Mouse (Mus musculus): ENCODE data around the gene Frrs1l. TPM values are rescaled to one million over a fixed set of nuclear protein-coding genes. Genes with fewer than 3 reads are reported as not detected.
A peak's percentile ranks its signal among the peaks of the same experiment; 100 is the strongest.

Frrs1l gene
- polyA plus RNA-seq (2015; fragmentation: Nextera tagmentation; extraction: Ambion mirVana) = 23.2 and 23.8 TPM in 2 replicates

DNA sequence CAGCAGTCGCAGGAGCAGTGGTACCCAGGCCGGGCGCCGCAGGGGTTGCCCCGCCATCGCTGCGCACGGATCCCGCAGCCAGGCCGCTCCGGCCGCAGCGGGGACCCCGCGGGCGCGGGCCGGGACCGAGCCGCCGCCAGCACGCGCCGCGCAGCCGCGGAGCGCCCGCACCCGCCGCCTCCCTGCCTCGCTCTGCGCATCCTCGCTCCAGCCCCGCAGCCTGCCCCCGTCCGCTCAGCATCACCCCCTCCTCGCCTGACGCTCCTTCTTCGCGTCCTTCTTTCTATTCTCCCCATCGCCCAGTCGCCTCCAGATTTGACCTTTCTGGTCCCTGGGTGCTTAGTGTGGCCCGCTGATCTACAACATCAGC is at the start of gene Frrs1l:
TSS of gene Frrs1l (minus strand) at position 177 of the 370 bp plus-strand sequence.
- H3K27me3 ChIP-seq (ENCODE audit: control insufficient read depth, insufficient read depth, low read depth, low read length) = no peaks in the 10 kb centered on the region
- peak; percentile 95 for ATAC-seq
- peak within 1 kb of the TSS; percentile 72 for H3K9ac ChIP-seq (ENCODE audit: low read depth, low read length)
- peaks cover 8% of the 10 kb centered on the region; the same call in 1 of the 2 replicates for H3K4me1 ChIP-seq (ENCODE audit: control insufficient read depth, insufficient read depth, low read length)
- peak within 1 kb of the TSS; percentile 84 for H3K27ac ChIP-seq (ENCODE audit: low read length)
- H3K9me3 ChIP-seq (replicated peaks; ENCODE audit: control insufficient read depth, low read length, poor library complexity, severe bottlenecking) = no peaks in the 10 kb centered on the region
- H3K4me2 ChIP-seq (ENCODE audit: low read length) = peak within 1 kb of the TSS; percentile 65
- peak within 1 kb of the TSS; percentile 59 for H3K4me3 ChIP-seq (ENCODE audit: low read depth, low read length)
- no peaks in the 10 kb centered on the region for H3K36me3 ChIP-seq (ENCODE audit: control insufficient read depth, insufficient read depth, low read length)
- under 1% methylated on average over 43 of the region's 44 CpGs for WGBS

DNA sequence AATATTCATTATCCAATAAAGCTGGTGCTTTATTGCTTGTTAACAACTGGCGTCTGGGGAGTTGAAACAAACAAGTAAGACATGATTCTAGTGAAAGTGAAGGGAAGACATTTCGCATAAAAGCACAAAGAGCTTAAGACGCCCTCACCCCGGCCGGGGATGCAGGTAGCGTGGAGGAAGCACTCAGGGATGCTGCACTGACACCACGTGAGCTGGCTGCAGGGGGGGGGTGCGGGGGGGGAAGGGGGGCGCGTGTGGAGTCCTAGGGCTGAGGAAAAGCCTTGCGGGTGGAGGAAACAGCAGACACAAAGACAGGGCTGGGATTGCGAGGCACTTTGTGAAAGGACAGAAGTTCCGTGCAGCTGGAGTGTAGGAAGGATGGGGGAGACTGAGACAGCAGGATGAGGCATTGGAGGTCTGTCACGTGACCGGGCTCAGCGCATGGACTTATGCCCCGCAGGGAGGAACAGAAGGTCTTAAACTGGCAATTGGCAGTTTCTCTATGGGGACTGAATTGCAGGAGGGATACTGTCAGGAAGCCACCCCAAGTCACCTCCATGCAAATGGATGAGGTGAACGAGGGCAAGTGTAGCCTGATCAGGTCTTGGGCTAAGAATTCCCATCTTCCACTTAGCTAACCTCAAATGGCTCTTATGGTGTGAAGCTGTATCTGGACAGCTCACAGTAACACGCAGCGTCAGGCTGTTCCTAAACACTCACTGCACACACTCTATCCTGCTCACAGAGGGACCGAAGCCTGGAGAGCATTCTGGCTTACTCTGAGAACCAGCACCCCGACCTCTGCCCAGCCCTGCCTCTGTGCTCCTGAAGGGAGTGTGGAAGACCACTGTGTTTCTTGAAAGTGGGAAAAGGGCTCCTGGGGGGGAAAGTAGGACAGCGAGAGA is 49.2 kb upstream of the Frrs1l start:
- peak overlapping the region; percentile 68 for H3K27ac ChIP-seq (ENCODE audit: low read length)
- no peaks in the 10 kb centered on the region for H3K9me3 ChIP-seq (replicated peaks; ENCODE audit: control insufficient read depth, low read length, poor library complexity, severe bottlenecking)
- H3K4me1 ChIP-seq (ENCODE audit: control insufficient read depth, insufficient read depth, low read length) = peaks cover 11% of the 10 kb centered on the region
- no peaks in the 10 kb centered on the region for H3K36me3 ChIP-seq (ENCODE audit: control insufficient read depth, insufficient read depth, low read length)
- H3K4me3 ChIP-seq (ENCODE audit: low read depth, low read length) = peak overlapping the region; percentile 27
- peak overlapping the region; percentile 66 for H3K4me2 ChIP-seq (ENCODE audit: low read length)
- WGBS = 8% methylated on average over 23 of the region's 23 CpGs
- H3K27me3 ChIP-seq (ENCODE audit: control insufficient read depth, insufficient read depth, low read depth, low read length) = no peaks in the 10 kb centered on the region
- peak overlapping the region; percentile 47 for H3K9ac ChIP-seq (ENCODE audit: low read depth, low read length)
- peak; percentile 81 for ATAC-seq

DNA sequence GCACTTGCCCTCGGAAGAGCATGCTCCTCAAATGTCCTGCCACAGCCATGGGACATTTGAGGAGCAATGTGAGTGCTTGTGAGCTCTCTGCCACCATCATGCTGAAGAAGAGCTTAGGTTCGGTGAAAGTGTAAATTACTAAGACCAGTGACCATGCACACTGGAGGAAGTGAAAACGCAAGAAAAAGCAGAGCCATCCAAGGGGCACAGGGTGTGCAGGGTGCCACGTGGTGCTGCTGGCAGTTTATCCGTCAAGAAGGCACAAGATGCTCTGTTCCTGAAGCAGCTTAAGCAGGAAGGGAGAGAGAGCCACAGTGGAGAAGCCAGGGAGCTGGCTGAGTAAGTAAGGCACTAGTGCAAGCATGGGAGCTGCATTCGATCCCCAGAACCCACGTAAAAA is 47.4 kb upstream of the Frrs1l start:
- Histone ChIP-seq H3K27me3 (ENCODE audit: control insufficient read depth, insufficient read depth, low read depth, low read length) (no peaks in the 10 kb centered on the region), H3K9ac (ENCODE audit: low read depth, low read length) (no peak overlapping the region), H3K36me3 (ENCODE audit: control insufficient read depth, insufficient read depth, low read length) (no peaks in the 10 kb centered on the region), H3K4me3 (ENCODE audit: low read depth, low read length) (no peak overlapping the region), H3K9me3 (replicated peaks; ENCODE audit: control insufficient read depth, low read length, poor library complexity, severe bottlenecking) (no peaks in the 10 kb centered on the region), H3K4me1 (ENCODE audit: control insufficient read depth, insufficient read depth, low read length) (peaks cover 11% of the 10 kb centered on the region), H3K27ac (ENCODE audit: low read length) (no peak overlapping the region), H3K4me2 (ENCODE audit: low read length) (no peak overlapping the region)
- WGBS = 79% methylated on average over 7 of the region's 7 CpGs
- no peak for ATAC-seq

DNA sequence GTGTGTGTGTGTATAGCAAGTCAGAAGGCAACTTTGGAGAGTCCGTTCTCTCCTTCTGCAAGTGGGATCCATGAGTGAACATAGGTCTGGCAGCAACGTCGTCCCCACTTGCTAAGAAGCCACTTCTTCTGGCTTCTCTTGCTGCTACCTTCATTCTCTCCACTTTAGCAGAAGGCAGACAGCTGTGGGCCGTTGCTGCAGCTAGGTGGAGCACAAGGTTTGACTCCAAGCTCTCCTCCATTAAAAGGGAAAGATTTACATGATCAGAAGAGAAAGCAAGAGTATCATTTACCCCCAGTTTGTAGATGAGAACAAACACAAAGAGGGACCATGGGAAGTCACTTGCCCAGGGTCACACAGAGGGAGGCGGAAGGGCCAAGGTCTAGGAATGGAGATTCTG is 44.0 kb upstream of the Frrs1l start:
- WGBS = 79% methylated on average over 5 of the region's 5 CpGs
- Histone ChIP-seq H3K9ac (ENCODE audit: low read depth, low read length) (no peak overlapping the region), H3K9me3 (replicated peaks; ENCODE audit: control insufficient read depth, low read length, poor library complexity, severe bottlenecking) (no peaks in the 10 kb centered on the region)

DNA sequence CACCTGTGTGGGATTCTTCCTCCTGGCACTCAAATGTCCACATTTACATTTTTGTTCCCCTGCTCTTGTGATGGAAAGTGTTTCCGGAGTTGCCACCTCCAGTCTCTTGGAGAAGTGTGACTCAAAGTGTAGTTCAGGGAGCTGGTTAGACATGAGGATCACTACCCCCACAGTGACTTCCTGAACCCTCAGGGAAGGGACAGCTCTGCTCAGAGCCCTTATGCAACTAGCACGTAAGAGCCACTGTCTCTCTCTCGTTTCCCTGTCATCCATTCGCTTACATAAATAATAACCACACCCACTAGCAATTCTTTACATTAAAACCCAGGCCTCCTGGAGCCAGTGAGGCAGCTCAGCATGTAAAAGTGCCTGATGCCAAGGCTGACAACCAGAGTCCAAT is 41.2 kb upstream of the Frrs1l start:
- WGBS = 82% methylated on average over 4 of the region's 4 CpGs
- H3K9me3 ChIP-seq (replicated peaks; ENCODE audit: control insufficient read depth, low read length, poor library complexity, severe bottlenecking) = no peaks in the 10 kb centered on the region
- no peaks in the 10 kb centered on the region for H3K4me1 ChIP-seq (ENCODE audit: control insufficient read depth, insufficient read depth, low read length)
- no peaks in the 10 kb centered on the region for H3K36me3 ChIP-seq (ENCODE audit: control insufficient read depth, insufficient read depth, low read length)
- H3K4me3 ChIP-seq (ENCODE audit: low read depth, low read length) = no peak overlapping the region
- no peak for ATAC-seq
- no peak overlapping the region for H3K4me2 ChIP-seq (ENCODE audit: low read length)
- H3K9ac ChIP-seq (ENCODE audit: low read depth, low read length) = no peak overlapping the region
- H3K27me3 ChIP-seq (ENCODE audit: control insufficient read depth, insufficient read depth, low read depth, low read length) = no peaks in the 10 kb centered on the region
- H3K27ac ChIP-seq (ENCODE audit: low read length) = no peak overlapping the region

More for the DNA sequence above, 44.0 kb upstream of the Frrs1l start:
- H3K36me3 ChIP-seq (ENCODE audit: control insufficient read depth, insufficient read depth, low read length) = no peaks in the 10 kb centered on the region
- no peak for ATAC-seq
- H3K4me1 ChIP-seq (ENCODE audit: control insufficient read depth, insufficient read depth, low read length) = peaks cover 4% of the 10 kb centered on the region
- H3K27me3 ChIP-seq (ENCODE audit: control insufficient read depth, insufficient read depth, low read depth, low read length) = no peaks in the 10 kb centered on the region
- H3K4me2 ChIP-seq (ENCODE audit: low read length) = no peak overlapping the region
- H3K27ac ChIP-seq (ENCODE audit: low read length) = no peak overlapping the region
- H3K4me3 ChIP-seq (ENCODE audit: low read depth, low read length) = no peak overlapping the region

DNA sequence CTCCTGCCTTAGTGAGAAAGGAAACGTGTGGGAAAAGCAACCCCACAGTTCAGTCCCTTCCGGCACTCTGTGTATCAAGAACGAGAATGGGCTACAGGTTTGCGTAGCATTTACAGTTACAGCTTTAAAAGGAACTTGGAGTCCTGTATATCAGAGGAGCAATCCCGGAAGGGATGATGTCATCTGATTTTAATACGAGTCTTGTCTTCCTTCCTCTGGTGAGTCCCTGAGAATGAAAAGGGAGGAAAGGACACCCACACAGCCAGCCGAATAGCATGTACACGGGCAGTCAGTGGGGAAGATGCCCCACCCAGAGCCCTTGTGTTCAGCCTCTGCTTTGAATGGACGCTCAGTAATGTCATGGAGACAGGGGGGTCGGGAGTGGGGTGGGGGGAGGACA is 37.8 kb upstream of the Frrs1l start:
- Histone ChIP-seq H3K4me2 (ENCODE audit: low read length) (no peak overlapping the region), H3K9ac (ENCODE audit: low read depth, low read length) (no peak overlapping the region), H3K4me1 (ENCODE audit: control insufficient read depth, insufficient read depth, low read length) (no peaks in the 10 kb centered on the region), H3K4me3 (ENCODE audit: low read depth, low read length) (no peak overlapping the region), H3K9me3 (replicated peaks; ENCODE audit: control insufficient read depth, low read length, poor library complexity, severe bottlenecking) (no peaks in the 10 kb centered on the region), H3K36me3 (ENCODE audit: control insufficient read depth, insufficient read depth, low read length) (no peaks in the 10 kb centered on the region), H3K27ac (ENCODE audit: low read length) (no peak overlapping the region), H3K27me3 (ENCODE audit: control insufficient read depth, insufficient read depth, low read depth, low read length) (no peaks in the 10 kb centered on the region)
- ATAC-seq = no peak
- WGBS = 60% methylated on average over 10 of the region's 10 CpGs

DNA sequence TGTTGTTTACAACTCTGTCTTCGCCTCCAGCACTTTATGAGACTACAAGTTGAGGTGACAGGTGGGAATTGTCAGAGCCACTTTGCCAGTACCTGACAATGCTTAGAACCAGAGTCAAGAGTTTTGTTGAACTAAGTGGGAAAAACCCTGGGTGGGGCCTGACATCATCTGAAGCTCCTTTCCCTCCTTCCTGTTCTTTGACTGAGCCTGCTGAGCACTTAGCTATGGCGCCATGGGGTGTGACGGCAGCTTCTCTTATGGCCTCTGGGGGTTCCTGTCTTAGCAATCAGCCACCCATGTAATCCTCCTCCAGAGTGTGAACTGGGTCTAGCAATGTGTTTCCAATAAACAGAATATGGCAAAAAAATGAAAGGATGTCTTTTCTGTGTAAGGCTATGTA is 33.3 kb upstream of the Frrs1l start:
- Histone ChIP-seq H3K36me3 (ENCODE audit: control insufficient read depth, insufficient read depth, low read length) (no peaks in the 10 kb centered on the region), H3K4me1 (ENCODE audit: control insufficient read depth, insufficient read depth, low read length) (no peaks in the 10 kb centered on the region), H3K9ac (ENCODE audit: low read depth, low read length) (no peak overlapping the region), H3K4me3 (ENCODE audit: low read depth, low read length) (no peak overlapping the region), H3K9me3 (replicated peaks; ENCODE audit: control insufficient read depth, low read length, poor library complexity, severe bottlenecking) (no peaks in the 10 kb centered on the region), H3K27ac (ENCODE audit: low read length) (no peak overlapping the region), H3K27me3 (ENCODE audit: control insufficient read depth, insufficient read depth, low read depth, low read length) (no peaks in the 10 kb centered on the region), H3K4me2 (ENCODE audit: low read length) (no peak overlapping the region)
- 75% methylated on average over 3 of the region's 3 CpGs for WGBS
- ATAC-seq = no peak

DNA sequence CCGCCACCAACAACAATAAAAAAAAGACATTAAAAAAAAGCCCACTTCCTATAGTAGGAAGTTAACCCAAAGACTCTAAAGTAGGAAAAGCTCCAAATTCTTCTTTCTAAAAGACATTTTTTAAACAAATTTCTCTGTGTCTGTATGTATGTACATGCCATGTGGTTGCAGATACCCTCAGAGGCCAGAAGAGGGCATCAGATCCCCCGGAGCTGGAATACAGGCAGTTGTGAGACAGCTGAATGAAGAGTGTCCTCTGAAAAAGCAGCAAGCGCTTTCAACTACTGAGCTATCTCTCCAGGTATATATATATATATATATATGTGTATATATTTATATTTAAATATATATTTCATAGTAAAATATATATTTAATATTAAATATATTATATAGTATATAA is 31.1 kb upstream of the Frrs1l start:
- Histone ChIP-seq H3K27me3 (ENCODE audit: control insufficient read depth, insufficient read depth, low read depth, low read length) (no peaks in the 10 kb centered on the region), H3K27ac (ENCODE audit: low read length) (no peak overlapping the region), H3K4me3 (ENCODE audit: low read depth, low read length) (no peak overlapping the region), H3K9me3 (replicated peaks; ENCODE audit: control insufficient read depth, low read length, poor library complexity, severe bottlenecking) (no peaks in the 10 kb centered on the region), H3K36me3 (ENCODE audit: control insufficient read depth, insufficient read depth, low read length) (no peaks in the 10 kb centered on the region), H3K4me2 (ENCODE audit: low read length) (no peak overlapping the region), H3K9ac (ENCODE audit: low read depth, low read length) (no peak overlapping the region), H3K4me1 (ENCODE audit: control insufficient read depth, insufficient read depth, low read length) (no peaks in the 10 kb centered on the region)
- WGBS = 89% methylated on average over 3 of the region's 3 CpGs
- no peak for ATAC-seq

DNA sequence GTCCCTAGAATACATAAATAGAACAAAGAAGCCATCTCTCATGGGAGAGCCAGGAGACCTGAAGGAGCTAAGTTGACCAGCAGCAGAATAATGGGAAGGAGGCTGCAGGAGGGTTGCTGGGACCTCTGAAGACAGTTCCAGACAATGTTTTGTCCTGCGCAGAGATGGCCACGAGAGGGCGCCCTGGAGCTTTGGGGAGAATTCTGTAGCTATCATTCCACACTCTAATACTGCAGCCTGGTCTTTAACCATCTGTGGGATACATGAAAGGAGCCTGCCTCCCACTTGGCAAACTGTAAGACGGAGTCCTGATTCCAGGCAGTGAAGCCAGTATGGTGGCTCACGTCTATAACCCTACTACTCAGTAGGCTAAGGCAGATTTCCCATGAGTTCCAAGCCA is 27.0 kb upstream of the Frrs1l start:
- H3K9me3 ChIP-seq (replicated peaks; ENCODE audit: control insufficient read depth, low read length, poor library complexity, severe bottlenecking) = no peaks in the 10 kb centered on the region
- no peak overlapping the region for H3K4me3 ChIP-seq (ENCODE audit: low read depth, low read length)
- no peak overlapping the region for H3K4me2 ChIP-seq (ENCODE audit: low read length)
- H3K27me3 ChIP-seq (ENCODE audit: control insufficient read depth, insufficient read depth, low read depth, low read length) = no peaks in the 10 kb centered on the region
- H3K9ac ChIP-seq (ENCODE audit: low read depth, low read length) = no peak overlapping the region
- no peaks in the 10 kb centered on the region for H3K36me3 ChIP-seq (ENCODE audit: control insufficient read depth, insufficient read depth, low read length)
- no peak for ATAC-seq
- WGBS = 31% methylated on average over 5 of the region's 5 CpGs
- no peaks in the 10 kb centered on the region for H3K4me1 ChIP-seq (ENCODE audit: control insufficient read depth, insufficient read depth, low read length)
- no peak overlapping the region for H3K27ac ChIP-seq (ENCODE audit: low read length)

Data from midbrain, embryonic 16.5 days (tissue).